Mouse (Mus musculus) erythroblast, embryonic 14.5 days (primary cell): ENCODE data around the gene Inpp5a.

ENCODE experiments used
- GATA1 ChIP-seq: IDR thresholded peaks from 2 replicates; pipeline ENCODE4 v1.6.1; 2012; ENCODE audit warnings: low read length, inconsistent platforms, mixed read lengths
- TAL1 ChIP-seq: IDR thresholded peaks from 3 replicates; pipeline ENCODE4 v1.6.1; 2012; ENCODE audit warnings: low read length, inconsistent platforms, mixed read lengths

- TF ChIP-seq GATA1 (no peak), TAL1 (no peak)
These were observed 56.7 kb downstream of the Inpp5a start for GRCm38 (mm10) chr7:139445621-139446020.
